ENCODE assay signal across 21 mouse cellular contexts in the genomic region with DNA sequence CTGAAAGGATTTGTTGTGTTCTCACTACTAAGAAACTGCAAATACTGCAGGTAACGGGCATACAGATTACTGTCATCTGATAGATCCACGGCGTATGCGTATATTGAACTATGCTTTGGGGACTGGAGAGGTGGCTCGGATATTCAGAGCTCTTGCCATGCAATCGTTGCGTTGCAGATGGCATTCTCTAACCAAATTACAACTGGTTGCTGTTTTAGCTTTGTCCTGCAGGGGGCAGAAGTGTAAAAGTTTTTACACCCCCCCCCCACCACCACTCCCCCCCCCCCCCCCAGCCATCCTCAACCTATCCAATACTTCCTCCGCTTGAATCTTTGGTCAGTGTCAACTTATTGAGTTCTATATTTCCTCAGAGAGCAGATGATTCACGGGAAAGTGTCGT. TPM values are rescaled to one million over a fixed set of nuclear protein-coding genes. Genes with fewer than 3 reads are reported as not detected.
DNase-seq lines count a peak whose midpoint lies in the region; ATAC-seq and TF ChIP-seq lines count a peak whose summit lies in the region.
"Had no signal": no experiment of that assay in that cellular context is flagged by ENCODE, and none has a peak within 500 bp of the region (broad histone marks: within the 10 kb centered on the region; RNA-seq: fewer than 3 reads in every experiment).

No protein-coding gene starts in this region.

- no peak overlapping the region for H3K4me3 ChIP-seq in hindbrain, postnatal 0 days (ENCODE audit: low read length)
- H3K4me3 ChIP-seq in hindbrain, embryonic 10.5 days: no peak overlapping the region
- H3K4me3 ChIP-seq in midbrain, embryonic 14.5 days (replicated peaks; ENCODE audit: low read depth, low read length): no peak overlapping the region
- H3K4me3 ChIP-seq in midbrain, embryonic 16.5 days (ENCODE audit: low read depth, low read length): no peak overlapping the region
- H3K4me3 ChIP-seq: heart, embryonic 13.5 days; kidney, embryonic 15.5 days; midbrain, embryonic 15.5 days had no signal

- H3K9ac ChIP-seq in hindbrain, postnatal 0 days (replicated peaks; ENCODE audit: low read length): no peak overlapping the region
- no peak overlapping the region for H3K9ac ChIP-seq in midbrain, embryonic 14.5 days (replicated peaks; ENCODE audit: low read length)
- H3K9ac ChIP-seq in midbrain, embryonic 16.5 days (ENCODE audit: low read depth, low read length): no peak overlapping the region
- H3K9ac ChIP-seq: heart, embryonic 13.5 days; kidney, embryonic 15.5 days; midbrain, embryonic 15.5 days had no signal

- ATAC-seq in hindbrain, postnatal 0 days: no peak
- no peak for ATAC-seq in midbrain, embryonic 14.5 days (ENCODE audit: low FRiP score, low TSS enrichment)
- no peak for ATAC-seq in midbrain, embryonic 16.5 days
- ATAC-seq in megakaryocyte-erythroid progenitor cell, adult 5-6 weeks (replicated peaks; ENCODE audit: low FRiP score, low TSS enrichment, poor library complexity, severe bottlenecking): no peak
- ATAC-seq: midbrain, embryonic 15.5 days had no signal

- no peaks in the 10 kb centered on the region for H3K9me3 ChIP-seq in hindbrain, postnatal 0 days (ENCODE audit: low read length)
- no peaks in the 10 kb centered on the region for H3K9me3 ChIP-seq in hindbrain, embryonic 10.5 days
- H3K9me3 ChIP-seq in midbrain, embryonic 14.5 days (ENCODE audit: control insufficient read depth, low read length): no peaks in the 10 kb centered on the region
- H3K9me3 ChIP-seq in midbrain, embryonic 16.5 days (replicated peaks; ENCODE audit: control insufficient read depth, low read length, poor library complexity, severe bottlenecking): no peaks in the 10 kb centered on the region
- H3K9me3 ChIP-seq: heart, embryonic 13.5 days; kidney, embryonic 15.5 days; midbrain, embryonic 15.5 days had no signal

- H3K4me2 ChIP-seq in hindbrain, postnatal 0 days (ENCODE audit: low read depth, low read length): no peak overlapping the region
- H3K4me2 ChIP-seq in midbrain, embryonic 14.5 days (ENCODE audit: low read length): no peak overlapping the region
- no peak overlapping the region for H3K4me2 ChIP-seq in midbrain, embryonic 16.5 days (ENCODE audit: low read length)
- H3K4me2 ChIP-seq: heart, embryonic 13.5 days; kidney, embryonic 15.5 days; midbrain, embryonic 15.5 days had no signal

- WGBS in hindbrain, postnatal 0 days: 78% methylated on average over 10 of the region's 10 CpGs
- 75% methylated on average over 10 of the region's 10 CpGs for WGBS in hindbrain, embryonic 10.5 days
- WGBS in midbrain, embryonic 14.5 days: 73% methylated on average over 10 of the region's 10 CpGs
- 74% methylated on average over 10 of the region's 10 CpGs for WGBS in midbrain, embryonic 16.5 days

- peak; percentile 13 for DNase-seq in embryo, embryonic 11 days
- no peak for DNase-seq in embryo, embryonic 9.5 days (ENCODE audit: extremely low spot score)
- DNase-seq in hindbrain, postnatal 0 days (ENCODE audit: low spot score): peak; percentile 43
- no peak for DNase-seq in hindbrain, embryonic 10.5 days (ENCODE audit: low spot score)
- peak; percentile 15 for DNase-seq in midbrain, embryonic 14.5 days
- peak; percentile 18 for DNase-seq in ZHBTc4 (ENCODE audit: low read depth, low spot score)
- DNase-seq: layer of hippocampus, adult 9-11 months; liver; lung, adult 2 months had no signal

- H3K27me3 ChIP-seq in hindbrain, postnatal 0 days (ENCODE audit: insufficient read depth, low read length): no peaks in the 10 kb centered on the region
- no peaks in the 10 kb centered on the region for H3K27me3 ChIP-seq in hindbrain, embryonic 10.5 days (ENCODE audit: insufficient read depth, poor library complexity, severe bottlenecking)
- H3K27me3 ChIP-seq in midbrain, embryonic 14.5 days (ENCODE audit: control insufficient read depth, insufficient read depth, low read length): no peaks in the 10 kb centered on the region
- H3K27me3 ChIP-seq in midbrain, embryonic 16.5 days (ENCODE audit: control insufficient read depth, insufficient read depth, low read depth, low read length): no peaks in the 10 kb centered on the region
- H3K27me3 ChIP-seq: heart, embryonic 13.5 days; kidney, embryonic 15.5 days; midbrain, embryonic 15.5 days had no signal

- no peak overlapping the region for H3K27ac ChIP-seq in hindbrain, postnatal 0 days
- no peak overlapping the region for H3K27ac ChIP-seq in hindbrain, embryonic 10.5 days
- H3K27ac ChIP-seq in midbrain, embryonic 14.5 days (replicated peaks; ENCODE audit: low read depth, low read length): no peak overlapping the region
- no peak overlapping the region for H3K27ac ChIP-seq in midbrain, embryonic 16.5 days (ENCODE audit: low read length)
- H3K27ac ChIP-seq: heart, embryonic 13.5 days; kidney, embryonic 15.5 days; macrophage; midbrain, embryonic 15.5 days had no signal

- H3K4me1 ChIP-seq in hindbrain, postnatal 0 days (ENCODE audit: insufficient read depth, low read length): no peaks in the 10 kb centered on the region
- H3K4me1 ChIP-seq in hindbrain, embryonic 10.5 days (replicated peaks): peaks cover 16% of the 10 kb centered on the region
- H3K4me1 ChIP-seq in midbrain, embryonic 14.5 days (ENCODE audit: control insufficient read depth, insufficient read depth, low read length): peaks cover 2% of the 10 kb centered on the region
- peaks cover 8% of the 10 kb centered on the region for H3K4me1 ChIP-seq in midbrain, embryonic 16.5 days (ENCODE audit: control insufficient read depth, insufficient read depth, low read length)

- peak; percentile 19; the same call in 1 of the 2 replicates for TF ChIP-seq CTCF in hindbrain, postnatal 0 days (IDR thresholded peaks at IDR 0.05; ENCODE audit: low read depth)

- H3K36me3 ChIP-seq in hindbrain, postnatal 0 days (ENCODE audit: insufficient read depth, low read length): no peaks in the 10 kb centered on the region
- H3K36me3 ChIP-seq in hindbrain, embryonic 10.5 days: no peaks in the 10 kb centered on the region
- H3K36me3 ChIP-seq in midbrain, embryonic 14.5 days (ENCODE audit: control insufficient read depth, insufficient read depth, low read length): no peaks in the 10 kb centered on the region
- no peaks in the 10 kb centered on the region for H3K36me3 ChIP-seq in midbrain, embryonic 16.5 days (ENCODE audit: control insufficient read depth, insufficient read depth, low read length)
- H3K36me3 ChIP-seq: heart, embryonic 13.5 days; kidney, embryonic 15.5 days; midbrain, embryonic 15.5 days had no signal

RNA-seq across cellular contexts. Expression of a gene that starts 51.6 kb away (rescaled TPM):
- total RNA-seq in hindbrain, postnatal 0 days (2014; rRNA removed): 25.5 and 31.6 TPM in 2 replicates
- polyA plus RNA-seq in hindbrain, postnatal 0 days (2015; fragmentation: Nextera tagmentation; extraction: Ambion mirVana): 6.9 and 7.8 TPM in 2 replicates
- polyA plus RNA-seq in hindbrain, embryonic 10.5 days (2016; fragmentation: Nextera tagmentation; extraction: Ambion mirVana): 10.2 and 11.5 TPM in 2 replicates
- 11.5 and 13.8 TPM in 2 replicates for polyA plus RNA-seq in midbrain, embryonic 14.5 days (2014; fragmentation: Nextera tagmentation; extraction: Ambion mirVana)
- 12.5 and 13.0 TPM in 2 replicates for polyA plus RNA-seq in midbrain, embryonic 16.5 days (2015; fragmentation: Nextera tagmentation; extraction: Ambion mirVana)
- total RNA-seq in megakaryocyte-erythroid progenitor cell, adult 5-6 weeks (2014; fragmentation: Nextera tagmentation): 14.2 and 17.0 TPM in 2 replicates
- total RNA-seq in megakaryocyte-erythroid progenitor cell, adult 5-6 weeks (2017): 12.2 and 18.0 TPM in 2 replicates

RNA-seq across cellular contexts. Expression of a gene that starts 59.2 kb away (rescaled TPM):
- not detected in 2 replicates for total RNA-seq in hindbrain, postnatal 0 days (2014; rRNA removed)
- polyA plus RNA-seq in hindbrain, postnatal 0 days (2015; fragmentation: Nextera tagmentation; extraction: Ambion mirVana): 0.33 TPM in 1 of 2 replicates, not detected in the other
- not detected in 2 replicates for polyA plus RNA-seq in hindbrain, embryonic 10.5 days (2016; fragmentation: Nextera tagmentation; extraction: Ambion mirVana)
- polyA plus RNA-seq in midbrain, embryonic 14.5 days (2014; fragmentation: Nextera tagmentation; extraction: Ambion mirVana): 0.31 TPM in 1 of 2 replicates, not detected in the other
- not detected in 2 replicates for polyA plus RNA-seq in midbrain, embryonic 16.5 days (2015; fragmentation: Nextera tagmentation; extraction: Ambion mirVana)
- not detected in 2 replicates for total RNA-seq in megakaryocyte-erythroid progenitor cell, adult 5-6 weeks (2014; fragmentation: Nextera tagmentation)
- not detected in 2 replicates for total RNA-seq in megakaryocyte-erythroid progenitor cell, adult 5-6 weeks (2017)
- total RNA-seq: adrenal gland, adult 18-20 months; hematopoietic stem cell, adult 5-6 weeks had no signal
- polyA plus RNA-seq: forebrain, embryonic 11.5 days; gonadal fat pad, adult 2 months; heart, embryonic 13.5 days; intestine, embryonic 14.5 days; kidney, embryonic 15.5 days; lung, adult 2 months; macrophage; midbrain, embryonic 15.5 days; stomach, embryonic 16.5 days had no signal

Comparison
In these comparisons a context has a peak if more than half of its experiments do, and no peak if none do; other contexts are left out.
1. DNase-seq: peak in embryo, embryonic 11 days (single experiment), hindbrain, postnatal 0 days (single experiment), midbrain, embryonic 14.5 days (single experiment) and ZHBTc4 (single experiment); none in embryo, embryonic 9.5 days (single experiment) and hindbrain, embryonic 10.5 days (single experiment).